Mouse (Mus musculus) thymus, adult 2 months (tissue): ENCODE results near the gene C1s2. TPM values are rescaled to one million over a fixed set of nuclear protein-coding genes. Genes with fewer than 3 reads are reported as not detected.
"Not testable (repeated sequence)": the region's sequence is repeated elsewhere in the genome, so short reads cannot be mapped to it uniquely, and the experiment has no call there.

ENCODE experiments used
- DNase-seq: peaks from one replicate; pipeline ENCODE4 v3.0.0; 2021
- H3K27ac ChIP-seq: fragments of 200-500 bp; 2 replicates; pipeline ENCODE4 v1.5.1; 2012; ENCODE audit warnings: low read length, control low read depth; ENCODE audit not compliant: control insufficient read depth, insufficient read depth
- H3K27me3 ChIP-seq: fragments of 200-500 bp; 2 replicates; pipeline ENCODE4 v1.6.1; 2012; ENCODE audit warnings: mild to moderate bottlenecking, low read length, moderate library complexity, mixed read lengths; ENCODE audit not compliant: control insufficient read depth, insufficient read depth
- H3K36me3 ChIP-seq: fragments of 200-500 bp; 2 replicates; pipeline ENCODE4 v1.6.1; 2012; ENCODE audit warnings: mild to moderate bottlenecking, low read length, moderate library complexity; ENCODE audit not compliant: control insufficient read depth, insufficient read depth
- H3K4me1 ChIP-seq: fragments of 200-500 bp; replicated peaks from 2 replicates; pipeline ENCODE4 v1.6.1; 2012; ENCODE audit warnings: low read length; ENCODE audit not compliant: control insufficient read depth, insufficient read depth
- H3K4me3 ChIP-seq: fragments of 200-500 bp; 2 replicates; pipeline ENCODE4 v1.5.1; 2012; ENCODE audit warnings: mild to moderate bottlenecking, low read length, control low read depth, moderate library complexity; ENCODE audit not compliant: control insufficient read depth, insufficient read depth
- CTCF ChIP-seq: fragments of 200-500 bp; IDR thresholded peaks from 2 replicates; pipeline ENCODE4 v1.5.1; 2012; ENCODE audit warnings: mild to moderate bottlenecking, control low read depth, low read length, moderate library complexity, borderline replicate concordance; ENCODE audit not compliant: control insufficient read depth, poor library complexity, insufficient read depth; ENCODE audit errors: extremely low read depth
- POLR2A ChIP-seq: fragments of 200-500 bp; IDR thresholded peaks from 2 replicates; pipeline ENCODE4 v1.6.1; 2012; ENCODE audit warnings: mild to moderate bottlenecking, low read length, control low read depth, moderate library complexity; ENCODE audit not compliant: control insufficient read depth, poor library complexity, insufficient read depth; ENCODE audit errors: extremely low read depth
- WGBS: fragments of 180-500 bp; shearing (Covaris S2); methylation state at CpG from one replicate; pipeline ENCODE4 v1.1.7; 2018; 5-methylcytosine and 5-hydroxymethylcytosine counted together
- polyA plus RNA-seq: library from polyadenylated mRNA; depleted of rRNA; stranded (reverse); fragments of >200 nt; gene quantifications from 2 replicates; pipeline ENCODE4 v1.2.3, GENCODE M21; 2012

Gene C1s2
- polyA plus RNA-seq, 1 experiment: 0.08 TPM

GRCm38 (mm10) chr6:124640997-124641396, 5.1 kb upstream of the C1s2 start:
- H3K27me3 ChIP-seq: no peaks in the 10 kb centered on the region
- WGBS: 44% methylated on average over 8 of the region's 8 CpGs
- no peaks in the 10 kb centered on the region for H3K36me3 ChIP-seq
- peak; percentile 83 for DNase-seq
- H3K4me1 ChIP-seq: no peaks in the 10 kb centered on the region
- no peak overlapping the region for H3K4me3 ChIP-seq
- H3K27ac ChIP-seq: no peak overlapping the region
- TF ChIP-seq CTCF: peak; percentile 21; the same call in 1 of the 2 replicates
- TF ChIP-seq POLR2A: no peak

- no peaks in the 10 kb centered on the region for H3K4me1 ChIP-seq
- no peak overlapping the region for H3K4me3 ChIP-seq
- no peaks in the 10 kb centered on the region for H3K27me3 ChIP-seq
- TF ChIP-seq CTCF: no peak
- no peak for TF ChIP-seq POLR2A
- H3K36me3 ChIP-seq: no peaks in the 10 kb centered on the region
- WGBS: 88% methylated on average over 4 of the region's 4 CpGs
- H3K27ac ChIP-seq: no peak overlapping the region
- DNase-seq: no peak
Measured at GRCm38 (mm10) chr6:124640041-124640440, 4.2 kb upstream of the C1s2 start.

- H3K4me1 ChIP-seq, H3K4me3 ChIP-seq, H3K27ac ChIP-seq, DNase-seq, H3K27me3 ChIP-seq, H3K36me3 ChIP-seq: not testable (repeated sequence)
- WGBS: 24% methylated on average over 6 of the region's 6 CpGs
Measured at GRCm38 (mm10) chr6:124636858-124637460, 1.1 kb upstream of the C1s2 start.

GRCm38 (mm10) chr6:124630763-124631162, 5.1 kb downstream of the C1s2 start:
- H3K4me3 ChIP-seq: no peak overlapping the region
- no peak overlapping the region for H3K27ac ChIP-seq
- 54% methylated on average over 4 of the region's 4 CpGs for WGBS
- H3K27me3 ChIP-seq: no peaks in the 10 kb centered on the region
- DNase-seq: no peak
- no peaks in the 10 kb centered on the region for H3K36me3 ChIP-seq
- H3K4me1 ChIP-seq: no peaks in the 10 kb centered on the region
- no peak for TF ChIP-seq CTCF
- TF ChIP-seq POLR2A: no peak

- H3K27ac ChIP-seq, DNase-seq, H3K4me1 ChIP-seq, H3K4me3 ChIP-seq, H3K27me3 ChIP-seq, H3K36me3 ChIP-seq: not testable (repeated sequence)
- 56% methylated on average over 1 of the region's 1 CpGs for WGBS
Measured at GRCm38 (mm10) chr6:124626184-124626583, 9.7 kb downstream of the C1s2 start.

- Histone ChIP-seq H3K27ac (no peak overlapping the region), H3K36me3 (no peaks in the 10 kb centered on the region), H3K4me3 (no peak overlapping the region), H3K4me1 (no peaks in the 10 kb centered on the region), H3K27me3 (no peaks in the 10 kb centered on the region)
- 95% methylated on average over 13 of the region's 13 CpGs for WGBS
- TF ChIP-seq CTCF: no peak
- TF ChIP-seq POLR2A: no peak
- no peak for DNase-seq
Measured at GRCm38 (mm10) chr6:124625612-124626011, 10.3 kb downstream of the C1s2 start.

- Histone ChIP-seq H3K36me3 (no peaks in the 10 kb centered on the region), H3K4me3 (no peak overlapping the region), H3K27me3 (no peaks in the 10 kb centered on the region), H3K4me1 (no peaks in the 10 kb centered on the region), H3K27ac (no peak overlapping the region)
- no peak for TF ChIP-seq POLR2A
- TF ChIP-seq CTCF: no peak
- no peak for DNase-seq
- WGBS: 97% methylated on average over 4 of the region's 4 CpGs
Measured at GRCm38 (mm10) chr6:124602031-124602430, 33.9 kb downstream of the C1s2 start.
